Mouse (Mus musculus): ENCODE measurements at regions not wholly inside any gene's neighbourhood (a gene's known extent, or its start where the extent isn't known, plus 50 kb on each side); places are given as distances from the start of the nearest gene placed in this dataset.

- Histone ChIP-seq H3K4me1 (replicated peaks; ENCODE audit: control insufficient read depth, insufficient read depth, low read length) (no peaks in the 10 kb centered on the region), H3K36me3 (replicated peaks; ENCODE audit: control insufficient read depth, insufficient read depth) (no peaks in the 10 kb centered on the region), H3K27ac (no peak overlapping the region), H3K4me2 (replicated peaks) (no peak overlapping the region), H3K9ac (no peak overlapping the region), H3K27me3 (ENCODE audit: control insufficient read depth, insufficient read depth, low read length) (no peaks in the 10 kb centered on the region), H3K4me3 (replicated peaks; ENCODE audit: low read length) (no peak overlapping the region), H3K9me3 (ENCODE audit: control insufficient read depth, low read length) (no peaks in the 10 kb centered on the region)
- DNase-seq (ENCODE audit: low spot score), result no peak
- 27% methylated on average over 1 of the region's 1 CpGs for WGBS
- no peak for ATAC-seq (ENCODE audit: low FRiP score)
These were observed 557.6 kb downstream of the Cdk5rap2 start for GRCm38 (mm10) chr4:69852637-69853036.

GRCm38 (mm10) chr4:69849423-69849822, 560.8 kb downstream of the Cdk5rap2 start:
- no peak overlapping the region for H3K27ac ChIP-seq
- 85% methylated on average over 3 of the region's 3 CpGs for WGBS
- no peak for ATAC-seq (ENCODE audit: low FRiP score)
- no peaks in the 10 kb centered on the region for H3K9me3 ChIP-seq (ENCODE audit: control insufficient read depth, low read length)
- no peaks in the 10 kb centered on the region for H3K36me3 ChIP-seq (replicated peaks; ENCODE audit: control insufficient read depth, insufficient read depth)
- H3K4me3 ChIP-seq (replicated peaks; ENCODE audit: low read length), result no peak overlapping the region
- H3K27me3 ChIP-seq (ENCODE audit: control insufficient read depth, insufficient read depth, low read length), result no peaks in the 10 kb centered on the region
- H3K4me2 ChIP-seq (replicated peaks), result no peak overlapping the region
- no peak overlapping the region for H3K9ac ChIP-seq
- H3K4me1 ChIP-seq (replicated peaks; ENCODE audit: control insufficient read depth, insufficient read depth, low read length), result no peaks in the 10 kb centered on the region
- DNase-seq (ENCODE audit: low spot score), result no peak

- DNase-seq (ENCODE audit: low spot score) (no peak), ATAC-seq (ENCODE audit: low FRiP score) (no peak)
- Histone ChIP-seq H3K27ac (no peak overlapping the region), H3K9me3 (ENCODE audit: control insufficient read depth, low read length) (no peaks in the 10 kb centered on the region), H3K4me2 (replicated peaks) (no peak overlapping the region), H3K4me3 (replicated peaks; ENCODE audit: low read length) (no peak overlapping the region), H3K9ac (no peak overlapping the region), H3K4me1 (replicated peaks; ENCODE audit: control insufficient read depth, insufficient read depth, low read length) (no peaks in the 10 kb centered on the region), H3K36me3 (replicated peaks; ENCODE audit: control insufficient read depth, insufficient read depth) (no peaks in the 10 kb centered on the region), H3K27me3 (ENCODE audit: control insufficient read depth, insufficient read depth, low read length) (no peaks in the 10 kb centered on the region)
- WGBS, result 59% methylated on average over 9 of the region's 9 CpGs
These were observed 570.4 kb downstream of the Cdk5rap2 start for GRCm38 (mm10) chr4:69839868-69840267.

DNA sequence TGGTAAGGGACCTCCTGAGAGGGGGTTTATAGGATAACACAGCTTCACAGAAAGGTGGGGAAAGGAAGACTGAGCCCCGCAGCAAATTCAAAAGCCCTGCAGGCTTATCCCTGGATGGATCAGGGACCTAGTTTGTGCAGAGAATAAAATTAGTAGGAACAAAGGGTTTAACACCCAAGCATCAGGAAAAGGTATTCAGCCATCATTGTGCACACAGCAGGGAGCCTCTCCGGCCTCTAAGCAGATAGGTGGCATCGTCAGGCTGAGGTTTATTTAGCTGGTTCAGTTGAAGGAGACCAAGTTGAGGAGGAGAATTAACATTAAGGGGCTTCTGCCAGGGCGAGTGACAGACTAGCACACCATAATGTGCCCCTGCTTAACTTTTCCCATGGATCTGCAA, 571.3 kb downstream of the Cdk5rap2 start:
- H3K9me3 ChIP-seq (ENCODE audit: control insufficient read depth, low read length), result no peaks in the 10 kb centered on the region
- no peaks in the 10 kb centered on the region for H3K4me1 ChIP-seq (replicated peaks; ENCODE audit: control insufficient read depth, insufficient read depth, low read length)
- ATAC-seq (ENCODE audit: low FRiP score), result no peak
- no peak overlapping the region for H3K4me2 ChIP-seq (replicated peaks)
- no peak overlapping the region for H3K4me3 ChIP-seq (replicated peaks; ENCODE audit: low read length)
- H3K27ac ChIP-seq, result no peak overlapping the region
- H3K36me3 ChIP-seq (replicated peaks; ENCODE audit: control insufficient read depth, insufficient read depth), result no peaks in the 10 kb centered on the region
- DNase-seq (ENCODE audit: low spot score), result no peak
- 37% methylated on average over 4 of the region's 4 CpGs for WGBS
- no peaks in the 10 kb centered on the region for H3K27me3 ChIP-seq (ENCODE audit: control insufficient read depth, insufficient read depth, low read length)
- H3K9ac ChIP-seq, result no peak overlapping the region

GRCm38 (mm10) chr4:69824903-69825268, 585.4 kb downstream of the Cdk5rap2 start:
- Histone ChIP-seq H3K4me2 (replicated peaks) (no peak overlapping the region), H3K9ac (no peak overlapping the region), H3K27ac (no peak overlapping the region), H3K4me3 (replicated peaks; ENCODE audit: low read length) (no peak overlapping the region), H3K27me3 (ENCODE audit: control insufficient read depth, insufficient read depth, low read length) (no peaks in the 10 kb centered on the region), H3K4me1 (replicated peaks; ENCODE audit: control insufficient read depth, insufficient read depth, low read length) (no peaks in the 10 kb centered on the region), H3K9me3 (ENCODE audit: control insufficient read depth, low read length) (no peaks in the 10 kb centered on the region), H3K36me3 (replicated peaks; ENCODE audit: control insufficient read depth, insufficient read depth) (no peaks in the 10 kb centered on the region)
- 31% methylated on average over 3 of the region's 3 CpGs for WGBS
- DNase-seq (ENCODE audit: low spot score) (no peak), ATAC-seq (ENCODE audit: low FRiP score) (no peak)

- Histone ChIP-seq H3K4me1 (replicated peaks; ENCODE audit: control insufficient read depth, insufficient read depth, low read length) (no peaks in the 10 kb centered on the region), H3K4me3 (replicated peaks; ENCODE audit: low read length) (no peak overlapping the region), H3K36me3 (replicated peaks; ENCODE audit: control insufficient read depth, insufficient read depth) (no peaks in the 10 kb centered on the region), H3K4me2 (replicated peaks) (no peak overlapping the region), H3K27me3 (ENCODE audit: control insufficient read depth, insufficient read depth, low read length) (no peaks in the 10 kb centered on the region), H3K27ac (no peak overlapping the region), H3K9ac (no peak overlapping the region), H3K9me3 (ENCODE audit: control insufficient read depth, low read length) (no peaks in the 10 kb centered on the region)
- 10% methylated on average over 6 of the region's 6 CpGs for WGBS
- DNase-seq (ENCODE audit: low spot score), result no peak
- ATAC-seq (ENCODE audit: low FRiP score), result peak; percentile 51
These were observed 585.9 kb downstream of the Cdk5rap2 start for GRCm38 (mm10) chr4:69824215-69824902.

DNA sequence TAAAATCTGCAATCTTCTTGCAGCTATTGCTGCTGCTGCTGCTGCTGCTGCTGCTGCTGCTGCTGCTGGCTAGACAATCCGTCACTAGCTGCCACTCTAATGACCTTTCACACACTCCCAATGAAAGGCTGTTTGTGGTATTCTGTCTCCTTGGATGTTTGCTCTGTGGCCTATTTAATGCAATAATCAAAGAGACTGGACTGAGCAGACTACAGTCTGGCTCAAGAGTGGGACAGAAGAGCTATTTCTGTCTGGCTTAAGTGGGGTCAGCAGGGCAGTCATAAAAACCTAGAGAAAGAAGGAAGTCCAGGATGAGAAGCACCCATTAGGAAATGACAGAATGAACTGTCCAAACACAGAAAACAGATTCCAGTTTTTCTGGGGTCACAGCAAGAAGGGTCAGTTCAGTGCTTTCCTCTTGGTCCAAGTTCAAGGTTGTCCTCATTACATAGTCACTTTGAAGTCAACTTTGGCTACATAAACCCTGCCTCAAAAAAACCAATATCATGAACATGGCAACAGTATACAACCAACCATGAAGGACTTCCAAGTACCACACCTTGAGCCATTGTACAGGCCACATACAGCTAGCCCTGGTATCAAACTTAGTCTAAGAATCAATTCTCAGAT, 586.8 kb downstream of the Cdk5rap2 start:
- Histone ChIP-seq H3K4me3 (replicated peaks; ENCODE audit: low read length) (no peak overlapping the region), H3K9me3 (ENCODE audit: control insufficient read depth, low read length) (no peaks in the 10 kb centered on the region), H3K27ac (no peak overlapping the region), H3K9ac (no peak overlapping the region), H3K4me2 (replicated peaks) (no peak overlapping the region), H3K36me3 (replicated peaks; ENCODE audit: control insufficient read depth, insufficient read depth) (no peaks in the 10 kb centered on the region), H3K4me1 (replicated peaks; ENCODE audit: control insufficient read depth, insufficient read depth, low read length) (no peaks in the 10 kb centered on the region), H3K27me3 (ENCODE audit: control insufficient read depth, insufficient read depth, low read length) (no peaks in the 10 kb centered on the region)
- 6% methylated on average over 1 of the region's 1 CpGs for WGBS
- DNase-seq (ENCODE audit: low spot score), result no peak
- 0 out of 2 replicates have a peak, but pooled peaks have one; percentile 7 for ATAC-seq (ENCODE audit: low FRiP score)

- ATAC-seq (ENCODE audit: low FRiP score) (no peak), DNase-seq (ENCODE audit: low spot score) (no peak)
- H3K27me3 ChIP-seq (ENCODE audit: control insufficient read depth, insufficient read depth, low read length), result no peaks in the 10 kb centered on the region
- no peak overlapping the region for H3K9ac ChIP-seq
- no peak overlapping the region for H3K4me3 ChIP-seq (replicated peaks; ENCODE audit: low read length)
- H3K9me3 ChIP-seq (ENCODE audit: control insufficient read depth, low read length), result no peaks in the 10 kb centered on the region
- 6% methylated on average over 3 of the region's 3 CpGs for WGBS
- no peak overlapping the region for H3K27ac ChIP-seq
- no peaks in the 10 kb centered on the region for H3K36me3 ChIP-seq (replicated peaks; ENCODE audit: control insufficient read depth, insufficient read depth)
- H3K4me2 ChIP-seq (replicated peaks), result no peak overlapping the region
- no peaks in the 10 kb centered on the region for H3K4me1 ChIP-seq (replicated peaks; ENCODE audit: control insufficient read depth, insufficient read depth, low read length)
These were observed 591.4 kb downstream of the Cdk5rap2 start for GRCm38 (mm10) chr4:69818885-69819284.

- Histone ChIP-seq H3K4me1 (replicated peaks; ENCODE audit: control insufficient read depth, insufficient read depth, low read length) (no peaks in the 10 kb centered on the region), H3K4me3 (replicated peaks; ENCODE audit: low read length) (no peak overlapping the region), H3K36me3 (replicated peaks; ENCODE audit: control insufficient read depth, insufficient read depth) (no peaks in the 10 kb centered on the region), H3K4me2 (replicated peaks) (no peak overlapping the region), H3K27ac (no peak overlapping the region), H3K27me3 (ENCODE audit: control insufficient read depth, insufficient read depth, low read length) (no peaks in the 10 kb centered on the region), H3K9me3 (ENCODE audit: control insufficient read depth, low read length) (no peaks in the 10 kb centered on the region), H3K9ac (no peak overlapping the region)
- 80% methylated on average over 7 of the region's 7 CpGs for WGBS
- ATAC-seq (ENCODE audit: low FRiP score), result 0 out of 2 replicates have a peak, but pooled peaks have one; percentile 51
- DNase-seq (ENCODE audit: low spot score), result no peak
These were observed 624.7 kb downstream of the Cdk5rap2 start for GRCm38 (mm10) chr4:69785481-69786050.

All from hindbrain, embryonic 14.5 days (tissue).